Mouse (Mus musculus) limb, embryonic 15.5 days (tissue): ENCODE measurements around the gene Psmb2. TPM values are rescaled to one million over a fixed set of nuclear protein-coding genes. Genes with fewer than 3 reads are reported as not detected.
A peak's percentile ranks its signal among the peaks of the same experiment; 100 is the strongest.

Experiments
- ATAC-seq: fragments of 200-750 bp; cut with Nextera tagmentation; 2 replicates; pipeline ENCODE4 v1.8.0; 2017; ENCODE audit warnings: low read depth, moderate TSS enrichment; ENCODE audit not compliant: insufficient number of reproducible peaks, low FRiP score, low TSS enrichment
- H3K27ac ChIP-seq: fragments of 300-500 bp; sonication (generic); 2 replicates; pipeline ENCODE4 v1.5.1; 2015; ENCODE audit warnings: moderate library complexity, mild to moderate bottlenecking, inconsistent platforms
- H3K27me3 ChIP-seq: fragments of 300-500 bp; sonication (generic); 2 replicates; pipeline ENCODE4 v1.6.1; 2015; ENCODE audit warnings: inconsistent platforms
- H3K36me3 ChIP-seq: fragments of 300-500 bp; sonication (generic); 2 replicates; pipeline ENCODE4 v1.6.1; 2015; ENCODE audit warnings: inconsistent platforms
- H3K4me1 ChIP-seq: fragments of 300-500 bp; sonication (generic); 2 replicates; pipeline ENCODE4 v1.6.1; 2015; ENCODE audit warnings: inconsistent platforms
- H3K4me2 ChIP-seq: fragments of 300-500 bp; sonication (generic); 2 replicates; pipeline ENCODE4 v1.6.1; 2015; ENCODE audit warnings: mild to moderate bottlenecking, inconsistent platforms
- H3K4me3 ChIP-seq: fragments of 300-500 bp; sonication (generic); 2 replicates; pipeline ENCODE4 v1.5.1; 2015; ENCODE audit warnings: mild to moderate bottlenecking, inconsistent platforms
- H3K9ac ChIP-seq: fragments of 300-500 bp; sonication (generic); 2 replicates; pipeline ENCODE4 v1.6.1; 2015; ENCODE audit warnings: inconsistent platforms
- H3K9me3 ChIP-seq: fragments of 300-500 bp; sonication (generic); 2 replicates; pipeline ENCODE4 v1.6.1; 2016; ENCODE audit warnings: inconsistent platforms
- WGBS: fragments of 180-500 bp; shearing (Covaris S2); methylation state at CpG from one replicate; pipeline ENCODE4 v1.1.7; 2015; 5-methylcytosine and 5-hydroxymethylcytosine counted together
- polyA plus RNA-seq: library from polyadenylated mRNA; unstranded; fragments of >200 nt; fragmentation: Nextera tagmentation; extraction: Ambion mirVana; gene quantifications from 2 replicates; pipeline ENCODE4 v1.2.1, GENCODE M21; 2015

The Psmb2 gene
- polyA plus RNA-seq, 1 experiment from 2014 or later, result 443 TPM

DNA sequence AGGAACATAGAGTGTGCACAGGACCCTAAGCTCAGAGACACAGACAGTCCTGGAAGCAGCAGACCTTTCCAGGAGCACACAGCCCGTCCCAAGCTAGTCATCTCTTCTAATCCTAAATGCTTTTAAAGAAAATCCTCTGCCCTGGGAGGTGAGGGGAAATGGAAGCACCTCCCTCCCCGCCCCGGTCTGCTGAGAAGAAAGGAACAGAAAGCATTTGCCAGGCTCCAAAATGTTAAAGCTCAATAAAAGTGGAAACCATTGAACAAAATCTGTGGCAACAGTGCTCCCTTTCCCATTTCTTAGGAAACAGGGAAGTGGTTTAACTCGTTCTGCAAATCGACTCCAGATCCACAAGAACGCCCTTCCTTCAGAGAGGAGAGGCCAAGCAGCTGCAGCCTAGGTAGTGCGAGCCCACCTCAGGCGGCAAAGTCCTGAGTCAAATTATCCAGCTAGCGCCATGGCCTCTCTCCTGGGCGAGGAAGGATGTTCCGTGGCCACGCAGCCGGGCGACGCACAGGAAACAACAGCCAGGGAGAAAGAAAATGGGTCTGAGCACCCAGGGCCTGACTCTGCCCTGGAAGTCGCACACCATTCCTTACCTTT, 56.7 kb downstream of the Psmb2 start:
- no peaks in the 10 kb centered on the region for H3K9me3 ChIP-seq
- peak overlapping the region; percentile 40; the same call in 1 of the 2 replicates for H3K4me3 ChIP-seq
- H3K27me3 ChIP-seq, result peaks cover 96% of the 10 kb centered on the region
- 2% methylated on average over 16 of the region's 16 CpGs for WGBS
- H3K4me1 ChIP-seq, result peaks cover 37% of the 10 kb centered on the region
- H3K4me2 ChIP-seq, result no peak overlapping the region
- no peaks in the 10 kb centered on the region for H3K36me3 ChIP-seq
- ATAC-seq, result no peak
- no peak overlapping the region for H3K9ac ChIP-seq
- no peak overlapping the region for H3K27ac ChIP-seq

DNA sequence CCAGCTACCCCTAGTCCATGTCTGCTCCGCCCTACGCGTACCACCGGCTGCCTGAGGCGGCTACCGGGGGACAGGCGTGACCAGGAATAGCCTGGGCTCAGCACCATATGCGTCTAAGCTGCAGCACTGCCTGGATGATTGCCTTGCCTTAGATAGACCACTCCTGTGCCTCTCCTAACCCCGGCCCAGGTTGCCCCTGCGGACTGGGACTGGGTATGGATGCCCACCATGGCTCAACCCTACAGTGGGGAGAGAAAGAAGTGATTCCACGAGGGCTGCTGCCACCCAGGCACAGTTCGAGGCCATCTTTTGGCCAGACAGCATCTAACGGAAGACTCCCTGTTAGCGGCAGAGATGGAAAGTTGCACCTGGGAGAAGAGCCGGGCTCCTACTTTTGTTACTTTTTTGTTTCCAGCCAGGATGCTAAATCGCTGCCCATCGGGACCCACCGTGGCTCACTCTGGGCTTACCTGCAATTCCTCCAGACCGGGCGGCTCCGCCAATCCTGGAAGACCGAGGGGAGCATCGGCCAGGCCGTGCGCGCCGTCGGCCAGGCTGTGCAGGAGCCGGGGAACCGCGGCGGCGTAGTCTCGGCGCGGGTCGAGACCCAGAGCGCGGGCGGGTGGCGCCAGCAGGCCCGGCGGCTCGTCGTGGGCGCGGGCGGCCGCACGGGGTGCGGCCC, 57.4 kb downstream of the Psmb2 start:
- ATAC-seq, result no peak
- H3K4me3 ChIP-seq, result peak overlapping the region; percentile 40
- peaks cover 92% of the 10 kb centered on the region for H3K27me3 ChIP-seq
- no peak overlapping the region for H3K9ac ChIP-seq
- no peaks in the 10 kb centered on the region for H3K36me3 ChIP-seq
- peak overlapping the region; percentile 61 for H3K4me2 ChIP-seq
- WGBS, result 4% methylated on average over 51 of the region's 51 CpGs
- no peaks in the 10 kb centered on the region for H3K9me3 ChIP-seq
- H3K27ac ChIP-seq, result no peak overlapping the region
- peaks cover 37% of the 10 kb centered on the region for H3K4me1 ChIP-seq

DNA sequence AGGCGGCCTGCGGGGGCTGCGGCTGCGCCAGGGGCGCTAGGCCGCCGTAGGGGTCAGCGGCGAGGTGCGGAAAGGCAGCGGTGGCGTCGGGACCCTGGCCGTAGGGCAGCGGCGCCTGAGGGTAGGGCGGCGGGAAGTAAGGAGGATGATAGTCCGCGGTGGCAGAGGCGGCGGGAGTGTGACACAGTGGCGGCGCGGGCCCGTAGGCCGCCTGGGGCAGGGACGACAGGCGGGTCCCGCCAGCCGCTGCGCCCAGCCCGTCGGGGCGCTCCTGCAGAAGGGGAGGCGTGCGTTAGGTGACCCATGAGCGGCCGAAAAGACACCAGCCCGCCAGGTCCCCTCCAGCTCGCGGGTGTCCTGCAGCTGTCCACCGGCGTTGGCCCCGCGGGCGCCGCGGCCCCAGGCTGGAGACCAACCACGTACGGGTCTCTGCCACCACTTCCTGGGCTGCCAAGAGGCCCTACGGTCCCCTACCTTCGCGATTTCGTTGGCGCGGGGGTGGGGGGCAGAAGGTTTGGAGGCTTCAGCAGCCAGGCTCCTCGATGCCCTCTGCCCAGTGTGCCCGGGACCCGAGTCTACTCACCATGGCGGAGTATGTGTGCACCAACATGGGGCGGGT, 58.1 kb downstream of the Psmb2 start:
- WGBS, result 2% methylated on average over 61 of the region's 62 CpGs
- Histone ChIP-seq H3K4me2 (peak overlapping the region; percentile 61), H3K36me3 (no peaks in the 10 kb centered on the region), H3K9ac (no peak overlapping the region), H3K27ac (no peak overlapping the region), H3K27me3 (peaks cover 88% of the 10 kb centered on the region), H3K4me3 (peak overlapping the region; percentile 40), H3K9me3 (no peaks in the 10 kb centered on the region), H3K4me1 (peaks cover 37% of the 10 kb centered on the region)
- no peak for ATAC-seq

DNA sequence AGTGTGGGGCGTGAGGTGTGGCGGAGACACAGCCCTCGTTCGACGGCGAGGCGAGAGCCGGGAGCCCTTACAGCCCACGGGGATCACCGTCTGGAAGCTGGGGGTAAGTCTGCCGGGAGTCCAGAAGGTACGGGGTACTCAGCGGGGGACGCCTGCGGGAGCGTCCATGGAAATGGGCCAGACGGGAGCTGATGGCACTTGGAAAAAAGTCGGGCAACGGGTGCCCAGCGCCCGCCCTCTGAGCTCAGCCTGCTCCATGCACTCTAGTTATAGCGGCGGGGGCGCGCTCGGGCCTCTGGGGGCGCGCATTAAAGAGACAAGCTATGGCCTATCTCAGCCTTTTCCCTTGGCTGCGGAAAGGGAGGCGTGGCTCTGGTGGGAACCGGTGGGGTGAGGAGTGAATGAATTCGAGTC, 58.6 kb downstream of the Psmb2 start, which contains the start of gene Tfap2e:
TSS of gene Tfap2e (minus strand) at position 240 of the 414 bp plus-strand sequence.
- H3K27me3 ChIP-seq, result peaks cover 83% of the 10 kb centered on the region
- no peaks in the 10 kb centered on the region for H3K9me3 ChIP-seq
- ATAC-seq, result no peak
- no peak within 1 kb of the TSS for H3K27ac ChIP-seq
- H3K36me3 ChIP-seq, result no peaks in the 10 kb centered on the region
- WGBS, result 3% methylated on average over 32 of the region's 32 CpGs
- no peak within 1 kb of the TSS for H3K9ac ChIP-seq
- H3K4me2 ChIP-seq, result peak within 1 kb of the TSS; percentile 61
- peak within 1 kb of the TSS; percentile 40 for H3K4me3 ChIP-seq
- H3K4me1 ChIP-seq, result peaks cover 37% of the 10 kb centered on the region

DNA sequence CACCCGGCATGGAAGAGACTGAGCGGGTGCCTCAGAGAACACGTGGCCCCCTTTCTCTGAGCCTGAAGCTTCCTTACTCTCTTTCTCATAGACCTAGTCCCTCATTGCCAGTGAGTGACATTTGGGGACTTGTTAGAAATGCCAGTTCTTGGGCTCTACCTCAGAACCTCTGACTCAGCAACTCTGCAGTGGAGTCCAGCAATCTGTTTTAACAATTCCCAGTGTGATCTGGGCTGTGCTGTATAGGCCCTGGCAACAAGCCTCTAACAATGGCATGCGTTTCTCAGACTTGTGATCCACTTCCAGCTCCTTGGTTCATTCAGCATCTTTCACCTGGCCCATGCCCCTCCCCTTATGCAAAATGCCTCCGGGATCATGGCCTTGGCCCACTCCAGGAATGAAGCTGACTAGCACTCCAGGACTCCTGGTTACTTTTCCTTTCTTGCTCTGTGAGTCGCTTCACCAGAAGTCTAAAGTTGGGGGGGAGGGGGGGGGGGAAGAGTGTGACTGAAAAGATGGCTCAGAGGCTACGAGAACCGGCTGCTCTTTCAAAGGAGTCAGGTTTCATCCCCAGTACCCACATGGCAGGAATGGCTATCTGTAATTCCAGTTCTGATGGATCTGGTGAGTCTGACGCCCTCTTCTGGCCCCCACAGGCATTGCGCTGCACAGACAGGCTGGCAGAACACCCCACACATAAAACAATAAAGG, 62.7 kb downstream of the Psmb2 start:
- peaks cover 18% of the 10 kb centered on the region for H3K4me1 ChIP-seq
- 21% methylated on average over 10 of the region's 10 CpGs for WGBS
- no peak overlapping the region for H3K9ac ChIP-seq
- peaks cover 14% of the 10 kb centered on the region for H3K36me3 ChIP-seq
- H3K27ac ChIP-seq, result no peak overlapping the region
- no peaks in the 10 kb centered on the region for H3K9me3 ChIP-seq
- H3K4me3 ChIP-seq, result no peak overlapping the region
- H3K27me3 ChIP-seq, result peaks cover 43% of the 10 kb centered on the region
- H3K4me2 ChIP-seq, result no peak overlapping the region
- ATAC-seq, result no peak

DNA sequence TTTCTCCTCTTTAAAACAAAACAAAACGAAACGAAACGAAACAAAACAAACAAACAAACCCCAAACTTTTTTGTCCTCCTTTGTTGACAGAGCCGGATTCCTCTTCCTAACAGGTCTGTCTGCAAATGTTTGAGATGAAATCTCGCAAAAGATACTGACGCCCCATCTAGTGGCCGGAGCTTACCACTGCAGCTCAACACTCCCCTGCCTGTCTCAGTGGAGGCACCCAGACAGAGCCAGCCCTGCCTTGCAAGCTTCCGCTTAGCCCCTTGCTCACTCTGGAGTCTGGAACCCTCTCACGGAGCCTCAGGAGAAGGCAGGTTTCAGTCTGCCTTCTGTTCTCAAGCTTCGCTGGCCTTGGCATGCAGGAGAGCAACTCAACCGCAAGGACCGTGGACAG, 64.0 kb downstream of the Psmb2 start:
- Histone ChIP-seq H3K27me3 (peaks cover 30% of the 10 kb centered on the region), H3K36me3 (peaks cover 26% of the 10 kb centered on the region), H3K9ac (no peak overlapping the region), H3K4me1 (peaks cover 11% of the 10 kb centered on the region), H3K9me3 (no peaks in the 10 kb centered on the region), H3K4me2 (0 out of 2 replicates have a peak overlapping the region, but pooled peaks have one; percentile 10), H3K27ac (no peak overlapping the region), H3K4me3 (no peak overlapping the region)
- WGBS, result 5% methylated on average over 12 of the region's 12 CpGs
- ATAC-seq, result no peak

DNA sequence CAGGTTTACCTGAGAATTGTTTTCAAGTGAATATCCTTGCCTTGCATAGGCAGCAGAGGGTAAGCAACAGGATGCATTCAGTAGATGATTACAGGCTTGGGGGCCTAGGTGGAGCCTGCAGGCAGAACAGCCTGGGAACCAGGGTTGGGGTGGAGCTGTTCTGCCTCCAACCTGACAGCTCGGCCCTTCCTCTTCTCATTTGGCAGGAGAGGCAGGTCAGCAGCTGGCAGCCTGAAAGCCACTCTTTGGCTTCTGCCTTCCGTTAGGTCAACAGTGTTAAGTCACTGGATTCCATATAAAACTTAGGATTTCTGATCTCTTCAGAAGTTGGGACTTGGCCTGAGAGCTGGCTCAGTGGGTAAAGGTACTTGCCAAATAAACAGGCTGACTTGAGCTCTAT, 65.5 kb downstream of the Psmb2 start:
- ATAC-seq, result no peak
- WGBS, result 37% methylated on average over 2 of the region's 2 CpGs
- no peak overlapping the region for H3K27ac ChIP-seq
- no peaks in the 10 kb centered on the region for H3K9me3 ChIP-seq
- H3K4me2 ChIP-seq, result no peak overlapping the region
- H3K4me3 ChIP-seq, result no peak overlapping the region
- peaks cover 16% of the 10 kb centered on the region for H3K27me3 ChIP-seq
- peaks cover 38% of the 10 kb centered on the region for H3K36me3 ChIP-seq
- no peak overlapping the region for H3K9ac ChIP-seq
- H3K4me1 ChIP-seq, result peaks cover 14% of the 10 kb centered on the region; the same call in 1 of the 2 replicates

DNA sequence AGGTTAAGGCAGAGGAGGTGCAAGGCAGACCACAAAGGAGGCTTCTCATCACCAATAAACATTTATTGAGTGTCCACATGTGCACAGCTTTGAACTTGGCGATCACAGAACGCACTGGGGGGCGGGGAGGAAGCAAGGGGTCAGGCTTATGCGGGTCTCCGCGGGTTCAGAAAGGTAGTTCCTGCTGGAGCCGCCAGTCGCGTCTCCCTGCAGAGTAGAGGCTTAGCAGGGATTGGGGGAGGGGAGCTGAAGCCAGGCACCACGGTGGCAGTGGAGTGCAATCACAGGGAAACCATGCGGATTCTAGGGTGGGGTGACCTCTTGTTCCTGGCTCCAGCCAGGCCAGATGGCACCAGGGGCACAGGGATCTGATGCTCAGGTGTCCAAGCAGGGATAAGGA, 66.3 kb downstream of the Psmb2 start:
- H3K27me3 ChIP-seq, result peaks cover 8% of the 10 kb centered on the region; the same call in 1 of the 2 replicates
- ATAC-seq, result no peak
- no peak overlapping the region for H3K4me2 ChIP-seq
- H3K4me1 ChIP-seq, result peaks cover 18% of the 10 kb centered on the region
- 15% methylated on average over 11 of the region's 11 CpGs for WGBS
- H3K4me3 ChIP-seq, result no peak overlapping the region
- peaks cover 45% of the 10 kb centered on the region for H3K36me3 ChIP-seq
- H3K9me3 ChIP-seq, result no peaks in the 10 kb centered on the region
- H3K27ac ChIP-seq, result no peak overlapping the region
- H3K9ac ChIP-seq, result no peak overlapping the region

DNA sequence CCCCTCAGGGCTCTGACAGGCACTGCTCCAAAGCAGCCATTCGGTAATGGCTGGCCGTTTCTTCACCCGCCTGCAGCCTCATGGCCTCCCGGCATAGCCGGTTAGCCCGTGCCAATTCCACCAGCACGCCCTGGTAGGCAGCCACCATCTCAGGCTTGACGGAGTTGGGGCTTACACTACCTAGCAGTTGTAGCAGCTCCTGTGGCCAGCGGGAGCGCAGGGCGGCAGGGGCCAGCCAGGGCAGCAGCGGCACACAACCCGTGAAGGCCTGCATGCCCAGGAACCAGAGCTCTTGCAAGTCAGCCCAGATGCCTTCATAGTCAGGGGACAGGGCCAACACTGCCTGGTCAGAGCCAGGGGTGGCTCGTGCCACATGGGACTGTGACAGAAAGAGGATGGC, 67.4 kb downstream of the Psmb2 start:
- H3K4me2 ChIP-seq, result no peak overlapping the region
- no peaks in the 10 kb centered on the region for H3K9me3 ChIP-seq
- H3K27ac ChIP-seq, result no peak overlapping the region
- no peak overlapping the region for H3K4me3 ChIP-seq
- no peak overlapping the region for H3K9ac ChIP-seq
- WGBS, result 88% methylated on average over 14 of the region's 14 CpGs
- peaks cover 29% of the 10 kb centered on the region for H3K4me1 ChIP-seq
- no peak for ATAC-seq
- peaks cover 57% of the 10 kb centered on the region for H3K36me3 ChIP-seq
- peaks cover 2% of the 10 kb centered on the region; the same call in 1 of the 2 replicates for H3K27me3 ChIP-seq

DNA sequence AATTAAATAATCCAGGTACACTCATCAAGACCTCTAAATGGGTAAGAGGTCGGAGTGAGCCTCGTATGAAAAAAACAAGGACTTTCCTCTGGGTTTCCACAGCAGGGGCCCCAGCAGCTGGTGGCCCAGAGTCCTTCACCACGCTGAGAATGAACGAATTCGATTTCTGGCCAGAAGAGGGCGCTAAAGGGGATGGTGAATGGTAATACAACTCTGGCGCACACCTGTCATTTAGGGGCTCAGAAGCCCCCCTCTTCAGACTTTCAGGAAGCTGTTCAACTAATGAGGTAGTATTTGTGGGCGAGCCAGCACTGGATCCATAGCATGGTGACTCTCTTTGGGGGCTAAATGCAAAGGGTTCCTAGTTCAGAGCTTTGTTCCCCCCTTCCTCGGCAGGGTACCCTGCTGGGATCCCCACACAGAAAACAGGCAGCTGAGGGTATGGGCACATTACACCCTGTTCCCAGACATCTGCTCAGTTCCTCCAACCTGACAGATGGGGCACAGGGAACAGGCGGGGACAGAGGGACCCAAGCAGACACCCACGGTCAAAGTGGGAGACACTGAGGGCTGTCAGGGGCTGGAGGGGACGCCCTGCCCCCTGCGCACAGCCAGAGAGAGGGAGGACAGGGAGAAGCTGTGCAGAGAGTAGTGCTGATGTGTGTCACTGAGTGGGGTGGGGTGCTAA, 68.2 kb downstream of the Psmb2 start:
- H3K27ac ChIP-seq, result no peak overlapping the region
- 41% methylated on average over 13 of the region's 13 CpGs for WGBS
- ATAC-seq, result 0 out of 2 replicates have a peak, but pooled peaks have one; percentile 22

DNA sequence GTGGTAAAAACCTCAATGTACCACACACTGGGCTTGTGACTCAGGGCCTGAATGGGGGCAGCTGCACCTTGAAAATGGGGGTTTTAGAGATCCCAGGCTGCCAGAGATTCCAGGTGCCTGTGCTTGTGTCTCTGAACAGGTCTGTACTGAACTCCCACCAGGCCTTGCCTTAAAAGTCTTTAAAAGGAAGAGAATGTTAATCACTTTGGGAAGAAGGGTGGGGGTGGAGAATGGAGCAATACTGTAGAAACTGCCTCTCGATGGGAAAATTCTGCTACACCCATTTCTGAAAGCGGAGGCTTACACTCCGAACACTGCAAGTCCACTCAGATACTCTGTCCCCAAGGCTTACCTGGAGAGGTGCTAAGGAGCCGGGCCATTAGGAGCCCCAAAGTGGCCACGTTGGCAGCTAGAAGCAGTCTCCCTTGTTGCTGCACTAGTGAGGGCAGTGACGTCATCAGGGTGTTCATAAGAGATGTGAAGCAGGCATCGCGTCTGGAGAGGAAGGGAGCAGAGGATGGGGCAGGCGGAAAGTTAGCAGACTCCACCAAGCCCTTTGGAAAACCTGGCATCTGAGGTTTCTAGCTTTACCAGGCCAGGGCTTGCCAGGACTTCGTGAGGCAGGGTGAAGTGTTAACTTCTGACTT, 68.9 kb downstream of the Psmb2 start:
- Histone ChIP-seq H3K4me3 (no peak overlapping the region), H3K4me1 (peaks cover 42% of the 10 kb centered on the region), H3K36me3 (peaks cover 63% of the 10 kb centered on the region), H3K27me3 (no peaks in the 10 kb centered on the region), H3K27ac (no peak overlapping the region), H3K4me2 (no peak overlapping the region), H3K9ac (no peak overlapping the region), H3K9me3 (no peaks in the 10 kb centered on the region)
- WGBS, result 79% methylated on average over 10 of the region's 10 CpGs
- ATAC-seq, result no peak

More for the DNA sequence above, 68.2 kb downstream of the Psmb2 start:
- no peaks in the 10 kb centered on the region for H3K27me3 ChIP-seq
- no peaks in the 10 kb centered on the region for H3K9me3 ChIP-seq
- no peak overlapping the region for H3K4me2 ChIP-seq
- H3K4me1 ChIP-seq, result peaks cover 37% of the 10 kb centered on the region
- no peak overlapping the region for H3K9ac ChIP-seq
- H3K4me3 ChIP-seq, result no peak overlapping the region
- H3K36me3 ChIP-seq, result peaks cover 63% of the 10 kb centered on the region
